Mouse (Mus musculus): ENCODE results near the gene Sobp.

DNA sequence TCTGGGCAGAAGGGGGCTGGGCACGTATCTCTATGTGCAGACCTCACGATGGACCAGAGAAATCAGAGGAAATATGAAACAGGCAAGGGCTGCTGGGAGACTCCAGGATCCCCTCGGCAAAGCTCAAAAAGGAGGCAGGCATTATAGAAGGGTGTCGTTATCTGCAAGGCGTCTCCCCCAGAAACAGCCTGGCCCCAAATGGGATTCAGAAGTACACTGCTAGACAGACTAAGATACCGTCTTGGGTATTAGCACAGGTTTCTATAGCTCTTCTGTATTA is 90.3 kb downstream of the Sobp start:
- no peak for TF ChIP-seq CTCF (IDR thresholded peaks at IDR 0.05; ENCODE audit: low read depth)
- no peak for TF ChIP-seq EP300 (IDR thresholded peaks at IDR 0.05; ENCODE audit: low read depth)
